Mouse (Mus musculus): ENCODE data around the gene Mydgf. TPM values are rescaled to one million over a fixed set of nuclear protein-coding genes. Genes with fewer than 3 reads are reported as not detected.

Mydgf gene
- total and polyA plus RNA-seq, 3 experiments: 61.1 to 101 (median 85.5) TPM

DNA sequence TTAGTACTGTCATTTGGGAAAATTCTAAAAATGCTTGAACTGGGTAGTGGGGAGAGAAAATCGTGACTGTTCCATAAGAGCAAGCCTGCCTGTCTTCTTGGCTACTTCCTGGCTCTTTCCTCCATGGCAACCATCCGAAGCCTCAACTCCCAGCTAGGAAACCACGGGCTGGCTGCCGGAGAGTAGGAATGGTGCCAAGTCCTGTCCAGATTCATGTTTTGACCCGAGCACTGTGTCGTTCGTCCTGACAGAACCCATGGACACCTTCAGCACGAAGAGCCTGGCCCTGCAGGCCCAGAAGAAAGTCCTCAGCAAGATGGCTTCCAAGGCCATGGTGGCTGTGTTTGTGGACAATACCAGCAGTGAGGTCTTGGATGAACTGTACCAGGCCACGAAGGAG is 12.3 kb downstream of the Mydgf start:
- Histone ChIP-seq H3K9ac (ENCODE audit: insufficient read depth, low read depth) (no peak overlapping the region), H3K27ac (ENCODE audit: insufficient read depth, low read depth) (no peak overlapping the region), H3K36me3 (replicated peaks in 1 of 2; ENCODE audit: control insufficient read depth in 1 of 2, insufficient read depth in 1 of 2, low read length in 1 of 2) (peaks cover 9 to 38% of the 10 kb centered on the region in 2 experiments), H3K4me3 (replicated peaks in 1 of 3; ENCODE audit: low read depth in 2 of 3, low read length in 2 of 3, poor library complexity in 1 of 3) (no peak overlapping the region), H3K4me2 (ENCODE audit: insufficient read depth, low read depth, poor library complexity, severe bottlenecking) (no peak overlapping the region), H3K27me3 (replicated peaks) (no peaks in the 10 kb centered on the region), H3K4me1 (ENCODE audit: control insufficient read depth in 1 of 2, insufficient read depth in 2 of 2) (peaks cover 3 to 25% of the 10 kb centered on the region in 2 experiments; a peak in 2 of 4 replicates), H3K79me2 (replicated peaks; ENCODE audit: control insufficient read depth, extremely low read depth, insufficient read depth, poor library complexity, severe bottlenecking) (no peaks in the 10 kb centered on the region), H3K9me3 (replicated peaks; ENCODE audit: low read length) (no peaks in the 10 kb centered on the region)
- no peak for TF ChIP-seq ETS1 (conservative IDR thresholded peaks at IDR 0.05; ENCODE audit: low read depth, low read length)
- no peak for TF ChIP-seq ZNF384 (IDR thresholded peaks at IDR 0.05; ENCODE audit: low read depth, low read length)
- TF ChIP-seq POLR2AphosphoS2 (IDR thresholded peaks at IDR 0.05; ENCODE audit: low read depth, low read length): no peak
- TF ChIP-seq MAZ (IDR thresholded peaks at IDR 0.05; ENCODE audit: low read depth, low read length): no peak
- no peak for TF ChIP-seq E2F4 (IDR thresholded peaks at IDR 0.05; ENCODE audit: insufficient replicate concordance, low read depth, low read length)
- dilution Hi-C loops (cut with MboI; ENCODE audit: extremely low pct_ligation_motif_present, extremely low pct_unique_long_range_greater_than_20kb, low sequenced_read_pairs) (no loop called here), in situ Hi-C loops (cut with MboI; ENCODE audit: low pct_ligation_motif_present, low pct_unique_long_range_greater_than_20kb, low sequenced_read_pairs) (no loop called here)
- DNase-seq (ENCODE audit: extremely low read depth): no peak

DNA sequence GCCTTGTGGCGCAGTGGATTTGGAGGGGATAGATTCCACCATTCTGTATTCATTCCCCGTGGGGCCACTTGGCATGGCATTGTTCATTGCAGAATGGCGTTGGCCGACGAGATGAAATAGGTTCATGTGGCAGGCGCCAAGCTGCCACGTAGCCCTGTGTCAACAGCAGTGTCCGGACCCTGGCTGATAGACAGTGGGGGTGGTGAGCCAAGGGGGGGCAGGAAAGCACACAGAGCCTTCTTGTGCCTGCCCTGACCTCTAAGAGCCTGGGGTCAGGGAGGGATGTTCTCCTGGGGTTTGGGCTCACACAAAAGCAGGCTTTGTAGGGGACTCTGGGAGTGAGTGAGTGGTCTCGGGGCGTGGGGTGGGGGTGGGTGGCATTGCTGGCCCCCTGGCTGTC is 13.1 kb downstream of the Mydgf start:
- Histone ChIP-seq H3K27me3 (replicated peaks) (no peaks in the 10 kb centered on the region), H3K27ac (ENCODE audit: insufficient read depth, low read depth) (no peak overlapping the region), H3K79me2 (replicated peaks; ENCODE audit: control insufficient read depth, extremely low read depth, insufficient read depth, poor library complexity, severe bottlenecking) (no peaks in the 10 kb centered on the region), H3K9me3 (replicated peaks; ENCODE audit: low read length) (no peaks in the 10 kb centered on the region), H3K4me3 (replicated peaks in 1 of 3; ENCODE audit: low read depth in 2 of 3, low read length in 2 of 3, poor library complexity in 1 of 3) (no peak overlapping the region), H3K4me1 (ENCODE audit: control insufficient read depth in 1 of 2, insufficient read depth in 2 of 2) (peaks cover 3 to 26% of the 10 kb centered on the region in 2 experiments; a peak in 2 of 4 replicates), H3K9ac (ENCODE audit: insufficient read depth, low read depth) (no peak overlapping the region), H3K36me3 (replicated peaks in 1 of 2; ENCODE audit: control insufficient read depth in 1 of 2, insufficient read depth in 1 of 2, low read length in 1 of 2) (peaks cover 2 to 31% of the 10 kb centered on the region in 2 experiments), H3K4me2 (ENCODE audit: insufficient read depth, low read depth, poor library complexity, severe bottlenecking) (no peak overlapping the region)
- dilution Hi-C loops (cut with MboI; ENCODE audit: extremely low pct_ligation_motif_present, extremely low pct_unique_long_range_greater_than_20kb, low sequenced_read_pairs) (no loop called here), in situ Hi-C loops (cut with MboI; ENCODE audit: low pct_ligation_motif_present, low pct_unique_long_range_greater_than_20kb, low sequenced_read_pairs) (no loop called here)
- no peak for TF ChIP-seq HCFC1 (IDR thresholded peaks at IDR 0.05; ENCODE audit: low read depth, low read length)
- DNase-seq (ENCODE audit: extremely low read depth): no peak

DNA sequence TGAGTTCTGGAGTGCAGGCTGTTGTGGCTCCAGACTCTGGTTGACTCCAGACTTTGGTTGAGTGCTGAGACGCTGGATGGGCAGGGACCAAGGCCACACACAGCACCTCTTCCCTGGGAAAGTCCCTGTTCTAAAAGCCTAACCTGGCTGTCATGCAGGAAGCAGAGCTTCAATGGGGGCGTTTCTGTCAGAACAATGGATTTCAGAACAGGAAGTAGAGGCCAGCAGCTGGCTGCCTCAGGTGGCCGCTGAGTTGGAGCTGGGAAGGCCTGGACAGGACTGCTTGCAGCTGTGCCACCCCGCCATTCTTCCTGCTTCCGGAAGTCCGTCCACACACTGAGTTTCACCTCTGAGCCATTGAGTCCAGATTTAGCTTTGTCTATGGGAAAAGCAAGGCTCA is 13.9 kb downstream of the Mydgf start:
- dilution Hi-C loops (cut with MboI; ENCODE audit: extremely low pct_ligation_motif_present, extremely low pct_unique_long_range_greater_than_20kb, low sequenced_read_pairs): no loop called here
- no peak for TF ChIP-seq RCOR1 (conservative IDR thresholded peaks at IDR 0.05; ENCODE audit: low read depth, low read length)
- peak; percentile 23; the same call in 1 of the 2 replicates for TF ChIP-seq ETS1 (conservative IDR thresholded peaks at IDR 0.05; ENCODE audit: low read depth, low read length)
- no peak for TF ChIP-seq E2F4 (IDR thresholded peaks at IDR 0.05; ENCODE audit: insufficient replicate concordance, low read depth, low read length)
- no peak for TF ChIP-seq JUN (IDR thresholded peaks at IDR 0.05; ENCODE audit: insufficient read depth, low read depth, low read length)
- TF ChIP-seq SIN3A (IDR thresholded peaks at IDR 0.05; ENCODE audit: low read length): no peak
- no peak for TF ChIP-seq NRF1 (IDR thresholded peaks at IDR 0.05; ENCODE audit: low read depth, low read length)
- TF ChIP-seq GABPA (IDR thresholded peaks at IDR 0.05; ENCODE audit: insufficient replicate concordance, low read depth, low read length): no peak
- peak; percentile 63 for TF ChIP-seq ELF1 (IDR thresholded peaks at IDR 0.05; ENCODE audit: low read depth, low read length)
- TF ChIP-seq MAZ (IDR thresholded peaks at IDR 0.05; ENCODE audit: low read depth, low read length): no peak
- no peak for TF ChIP-seq ZKSCAN1 (IDR thresholded peaks at IDR 0.05; ENCODE audit: borderline replicate concordance, low read depth, low read length)
- TF ChIP-seq EP300 (IDR thresholded peaks at IDR 0.05; ENCODE audit: low read length): no peak
- TF ChIP-seq POLR2AphosphoS2 (IDR thresholded peaks at IDR 0.05; ENCODE audit: low read depth, low read length): no peak
- no peak for TF ChIP-seq ZMIZ1 (IDR thresholded peaks at IDR 0.05; ENCODE audit: low read depth, low read length)
- no peak overlapping the region for H3K4me2 ChIP-seq (ENCODE audit: insufficient read depth, low read depth, poor library complexity, severe bottlenecking)

More for the DNA sequence above, 13.9 kb downstream of the Mydgf start:
- no peaks in the 10 kb centered on the region for H3K9me3 ChIP-seq (replicated peaks; ENCODE audit: low read length)
- no peaks in the 10 kb centered on the region for H3K79me2 ChIP-seq (replicated peaks; ENCODE audit: control insufficient read depth, extremely low read depth, insufficient read depth, poor library complexity, severe bottlenecking)
- H3K36me3 ChIP-seq (replicated peaks in 1 of 2; ENCODE audit: control insufficient read depth in 1 of 2, insufficient read depth in 1 of 2, low read length in 1 of 2): peaks cover 0 to 24% of the 10 kb centered on the region in 2 experiments
- H3K4me3 ChIP-seq (replicated peaks in 1 of 3; ENCODE audit: low read depth in 2 of 3, low read length in 2 of 3, poor library complexity in 1 of 3): no peak overlapping the region
- no peak overlapping the region for H3K9ac ChIP-seq (ENCODE audit: insufficient read depth, low read depth)
- no peaks in the 10 kb centered on the region for H3K27me3 ChIP-seq (replicated peaks)
- DNase-seq (ENCODE audit: extremely low read depth): peak; percentile 48
- no peak overlapping the region for H3K27ac ChIP-seq (ENCODE audit: insufficient read depth, low read depth)
- H3K4me1 ChIP-seq (ENCODE audit: control insufficient read depth in 1 of 2, insufficient read depth in 2 of 2): peaks cover 3 to 26% of the 10 kb centered on the region in 2 experiments; a peak in 2 of 4 replicates
- in situ Hi-C loops (cut with MboI; ENCODE audit: low pct_ligation_motif_present, low pct_unique_long_range_greater_than_20kb, low sequenced_read_pairs): no loop called here

All from CH12.LX (cell line).